Mouse (Mus musculus) neural tube, embryonic 11.5 days (tissue): Measurements from ENCODE around the gene Atg4d. TPM values are rescaled to one million over a fixed set of nuclear protein-coding genes. Genes with fewer than 3 reads are reported as not detected.
A peak's percentile ranks its signal among the peaks of the same experiment; 100 is the strongest.
"Not testable (repeated sequence)": the region's sequence is repeated elsewhere in the genome, so short reads cannot be mapped to it uniquely, and the experiment has no call there.

Source experiments
- ATAC-seq: fragments of 200-750 bp; cut with Nextera tagmentation; 2 replicates; pipeline ENCODE4 v1.8.0; 2017; ENCODE audit warnings: moderate number of reproducible peaks, mild to moderate bottlenecking, moderate TSS enrichment, moderate library complexity; ENCODE audit not compliant: insufficient read depth, low FRiP score, low TSS enrichment
- DNase-seq: peaks from one replicate; pipeline ENCODE4 v3.0.0-alpha.2; 2015; ENCODE audit warnings: low spot score
- H3K27ac ChIP-seq: fragments of 300-500 bp; sonication (generic); 2 replicates; pipeline ENCODE4 v1.5.1; 2014; ENCODE audit warnings: low read depth, mild to moderate bottlenecking, low read length
- H3K27me3 ChIP-seq: fragments of 300-500 bp; sonication (generic); 2 replicates; pipeline ENCODE4 v1.6.1; 2014; ENCODE audit warnings: mild to moderate bottlenecking, low read length, mixed read lengths; ENCODE audit not compliant: control insufficient read depth, insufficient read depth
- H3K36me3 ChIP-seq: fragments of 300-500 bp; sonication (generic); 2 replicates; pipeline ENCODE4 v1.6.1; 2014; ENCODE audit warnings: mild to moderate bottlenecking, low read length, moderate library complexity, mixed read lengths; ENCODE audit not compliant: control insufficient read depth, insufficient read depth
- H3K4me1 ChIP-seq: fragments of 300-500 bp; sonication (generic); 2 replicates; pipeline ENCODE4 v1.6.1; 2014; ENCODE audit warnings: low read length, mixed read lengths; ENCODE audit not compliant: control insufficient read depth, insufficient read depth
- H3K4me2 ChIP-seq: fragments of 300-500 bp; sonication (generic); 2 replicates; pipeline ENCODE4 v1.6.1; 2014; ENCODE audit warnings: low read depth, mild to moderate bottlenecking, moderate library complexity
- H3K4me3 ChIP-seq: fragments of 300-500 bp; sonication (generic); 2 replicates; pipeline ENCODE4 v1.5.1; 2014; ENCODE audit warnings: low read depth, low read length
- H3K9ac ChIP-seq: fragments of 300-500 bp; sonication (generic); 2 replicates; pipeline ENCODE4 v1.6.1; 2014; ENCODE audit warnings: mild to moderate bottlenecking, low read length
- H3K9me3 ChIP-seq: fragments of 300-500 bp; sonication (generic); 2 replicates; pipeline ENCODE4 v1.6.1; 2016; ENCODE audit warnings: low read length; ENCODE audit not compliant: control insufficient read depth
- WGBS: fragments of 180-500 bp; shearing (Covaris S2); extraction: QIAGEN DNeasy Blood & Tissue Kit; methylation state at CpG from one replicate; pipeline ENCODE4 v1.1.7; 2014; 5-methylcytosine and 5-hydroxymethylcytosine counted together
- polyA plus RNA-seq: library from polyadenylated mRNA; unstranded; fragments of >200 nt; fragmentation: Nextera tagmentation; extraction: Ambion mirVana; gene quantifications from 2 replicates; pipeline ENCODE4 v1.2.1, GENCODE M21; 2014

The Atg4d gene
- polyA plus RNA-seq, result 47.2 and 55.1 TPM in 2 replicates

- ATAC-seq (peak; percentile 96), DNase-seq (peak; percentile 99)
- Histone ChIP-seq H3K27ac (peak within 1 kb of the TSS; percentile 58), H3K4me3 (peak within 1 kb of the TSS; percentile 81), H3K36me3 (no peaks in the 10 kb centered on the region; the same call in 1 of the 2 replicates), H3K27me3 (no peaks in the 10 kb centered on the region), H3K9me3 (no peaks in the 10 kb centered on the region), H3K9ac (peak within 1 kb of the TSS; percentile 85), H3K4me2 (peak within 1 kb of the TSS; percentile 77), H3K4me1 (peaks cover 10% of the 10 kb centered on the region; the same call in 1 of the 2 replicates)
- 0% methylated on average over 49 of the region's 49 CpGs for WGBS
These were observed at the start of gene Atg4d for GRCm38 (mm10) chr9:21265000-21265561. TSS of gene Atg4d (plus strand) at chr9:21265293.

- Histone ChIP-seq H3K4me3 (no peak overlapping the region), H3K4me2 (no peak overlapping the region), H3K9ac (0 out of 2 replicates have a peak overlapping the region, but pooled peaks have one; percentile 30), H3K36me3 (no peaks in the 10 kb centered on the region), H3K27me3 (no peaks in the 10 kb centered on the region), H3K4me1 (no peaks in the 10 kb centered on the region), H3K27ac (peak overlapping the region; percentile 35; the same call in 1 of the 2 replicates), H3K9me3 (no peaks in the 10 kb centered on the region)
- peak; percentile 60 for DNase-seq
- ATAC-seq, result 0 out of 2 replicates have a peak, but pooled peaks have one; percentile 24
- 63% methylated on average over 25 of the region's 25 CpGs for WGBS
These were observed 48.8 kb upstream of the Atg4d start for GRCm38 (mm10) chr9:21216050-21216841.

GRCm38 (mm10) chr9:21219820-21220219, 45.3 kb upstream of the Atg4d start:
- Histone ChIP-seq H3K4me1 (no peaks in the 10 kb centered on the region), H3K27ac (no peak overlapping the region), H3K4me2 (no peak overlapping the region), H3K36me3 (no peaks in the 10 kb centered on the region), H3K9ac (no peak overlapping the region), H3K27me3 (no peaks in the 10 kb centered on the region), H3K4me3 (no peak overlapping the region), H3K9me3 (no peaks in the 10 kb centered on the region)
- DNase-seq (no peak), ATAC-seq (no peak)
- WGBS, result 60% methylated on average over 3 of the region's 3 CpGs

- no peaks in the 10 kb centered on the region for H3K4me1 ChIP-seq
- H3K4me3 ChIP-seq, result 0 out of 2 replicates have a peak overlapping the region, but pooled peaks have one; percentile 9
- H3K9ac ChIP-seq, result no peak overlapping the region
- 15% methylated on average over 21 of the region's 21 CpGs for WGBS
- H3K27ac ChIP-seq, result no peak overlapping the region
- DNase-seq (peak; percentile 89), ATAC-seq (peak; percentile 83)
- H3K36me3 ChIP-seq, result no peaks in the 10 kb centered on the region
- no peaks in the 10 kb centered on the region for H3K9me3 ChIP-seq
- no peaks in the 10 kb centered on the region for H3K27me3 ChIP-seq
- H3K4me2 ChIP-seq, result peak overlapping the region; percentile 26
These were observed 44.4 kb upstream of the Atg4d start for GRCm38 (mm10) chr9:21220490-21221382.

- H3K4me2 ChIP-seq, result no peak overlapping the region
- 21% methylated on average over 7 of the region's 7 CpGs for WGBS
- H3K9me3 ChIP-seq, result no peaks in the 10 kb centered on the region
These were observed 43.6 kb upstream of the Atg4d start for GRCm38 (mm10) chr9:21221383-21221929.

GRCm38 (mm10) chr9:21223490-21223889, 41.6 kb upstream of the Atg4d start:
- H3K4me2 ChIP-seq, H3K27me3 ChIP-seq, ATAC-seq, H3K36me3 ChIP-seq, H3K9ac ChIP-seq, H3K9me3 ChIP-seq, DNase-seq, H3K4me1 ChIP-seq, H3K27ac ChIP-seq, H3K4me3 ChIP-seq: not testable (repeated sequence)
- 100% methylated on average over 1 of the region's 2 CpGs for WGBS

More at GRCm38 (mm10) chr9:21221383-21221929, 43.6 kb upstream of the Atg4d start:
- no peaks in the 10 kb centered on the region for H3K36me3 ChIP-seq
- DNase-seq (peak; percentile 44), ATAC-seq (no peak)
- H3K4me3 ChIP-seq, result no peak overlapping the region
- H3K4me1 ChIP-seq, result no peaks in the 10 kb centered on the region
- no peak overlapping the region for H3K9ac ChIP-seq
- H3K27me3 ChIP-seq, result no peaks in the 10 kb centered on the region
- no peak overlapping the region for H3K27ac ChIP-seq

- no peak overlapping the region for H3K4me2 ChIP-seq
- no peaks in the 10 kb centered on the region for H3K36me3 ChIP-seq
- no peak overlapping the region for H3K27ac ChIP-seq
- no peaks in the 10 kb centered on the region for H3K9me3 ChIP-seq
- H3K4me3 ChIP-seq, result no peak overlapping the region
- ATAC-seq (no peak), DNase-seq (no peak)
- no peaks in the 10 kb centered on the region for H3K4me1 ChIP-seq
- no peaks in the 10 kb centered on the region for H3K27me3 ChIP-seq
- 86% methylated on average over 6 of the region's 6 CpGs for WGBS
- H3K9ac ChIP-seq, result no peak overlapping the region
These were observed 41.2 kb upstream of the Atg4d start for GRCm38 (mm10) chr9:21223906-21224305.
